Mouse (Mus musculus): ENCODE data around the gene Prrc2c. TPM values are rescaled to one million over a fixed set of nuclear protein-coding genes. Genes with fewer than 3 reads are reported as not detected.

Prrc2c gene
- polyA plus RNA-seq, 1 experiment from 2014 or later, result 107 TPM

DNA sequence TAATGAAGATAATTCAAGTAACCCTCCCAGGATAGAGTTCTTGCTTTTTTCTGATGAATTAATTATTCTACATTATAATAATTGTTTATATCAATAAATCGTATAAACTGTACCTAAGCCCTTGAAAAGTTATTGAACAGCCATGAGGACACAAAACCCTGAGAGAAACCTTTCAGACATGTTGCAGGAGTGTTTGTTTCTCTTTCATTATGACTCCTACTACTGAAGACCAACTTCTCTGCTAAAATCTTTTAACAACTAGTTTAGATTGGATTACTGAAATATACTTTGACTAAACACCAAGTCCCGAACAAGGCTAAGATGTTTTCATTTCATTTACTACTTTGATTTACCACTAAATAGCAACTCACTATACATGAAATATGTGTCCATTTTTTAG lies 19.7 kb downstream of the Prrc2c start:
- Histone ChIP-seq H3K36me3 (ENCODE audit: insufficient read depth, low read length) (peaks cover 54% of the 10 kb centered on the region), H3K4me1 (replicated peaks; ENCODE audit: insufficient read depth, low read length) (no peaks in the 10 kb centered on the region), H3K4me2 (ENCODE audit: low read length) (no peak overlapping the region), H3K9ac (ENCODE audit: low read depth, low read length) (no peak overlapping the region), H3K9me3 (replicated peaks; ENCODE audit: low read length) (no peaks in the 10 kb centered on the region), H3K4me3 (replicated peaks; ENCODE audit: low read depth, low read length) (no peak overlapping the region), H3K27me3 (ENCODE audit: insufficient read depth, low read length) (no peaks in the 10 kb centered on the region), H3K27ac (no peak overlapping the region)
- no peak for TF ChIP-seq CTCF (IDR thresholded peaks at IDR 0.05; ENCODE audit: low read depth)
- no peak for DNase-seq (ENCODE audit: low spot score)
- 88% methylated on average over 2 of the region's 2 CpGs for WGBS
- no peak for ATAC-seq (replicated peaks; ENCODE audit: low FRiP score, low read depth)

DNA sequence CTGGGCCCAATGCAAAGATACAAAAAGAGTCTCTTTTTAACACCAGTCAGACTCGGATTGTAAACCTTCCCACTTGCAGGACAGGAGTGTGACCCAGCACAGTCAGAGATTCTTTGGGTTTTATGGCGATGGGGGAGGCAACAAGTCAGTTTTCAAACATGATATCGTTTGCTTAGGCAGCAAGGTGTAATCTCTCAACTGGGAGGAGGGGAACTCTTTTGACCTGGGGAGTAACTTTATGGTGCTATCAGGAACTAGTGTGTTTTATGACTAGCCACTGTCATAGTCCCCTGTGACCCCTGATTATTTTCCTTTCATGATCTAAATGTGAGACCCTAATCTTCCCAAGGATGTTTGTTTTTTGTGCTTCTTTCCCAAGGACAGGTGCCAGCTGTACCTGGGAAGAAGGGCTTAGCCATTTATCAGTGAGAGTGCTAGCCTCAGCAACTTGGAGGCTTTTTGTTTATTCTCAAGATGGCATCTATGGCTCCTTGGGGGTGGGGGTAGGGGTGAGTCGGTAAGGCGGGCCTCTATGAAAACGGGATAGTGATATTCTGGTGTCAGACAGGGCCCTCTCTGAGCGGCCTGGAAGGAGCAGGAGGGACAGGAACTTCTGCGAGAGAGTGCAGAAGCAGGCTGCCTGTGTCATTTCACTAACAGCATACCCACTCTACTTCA lies 39.8 kb downstream of the Prrc2c start:
- no peaks in the 10 kb centered on the region for H3K9me3 ChIP-seq (replicated peaks; ENCODE audit: low read length)
- no peak overlapping the region for H3K9ac ChIP-seq (ENCODE audit: low read depth, low read length)
- WGBS, result 35% methylated on average over 8 of the region's 8 CpGs
- H3K4me3 ChIP-seq (replicated peaks; ENCODE audit: low read depth, low read length), result no peak overlapping the region
- H3K27ac ChIP-seq, result no peak overlapping the region
- no peak for ATAC-seq (replicated peaks; ENCODE audit: low FRiP score, low read depth)
- no peaks in the 10 kb centered on the region for H3K4me1 ChIP-seq (replicated peaks; ENCODE audit: insufficient read depth, low read length)
- no peak overlapping the region for H3K4me2 ChIP-seq (ENCODE audit: low read length)
- no peak for DNase-seq (ENCODE audit: low spot score)
- peaks cover 53% of the 10 kb centered on the region for H3K36me3 ChIP-seq (ENCODE audit: insufficient read depth, low read length)
- no peaks in the 10 kb centered on the region for H3K27me3 ChIP-seq (ENCODE audit: insufficient read depth, low read length)
- TF ChIP-seq CTCF (IDR thresholded peaks at IDR 0.05; ENCODE audit: low read depth), result no peak

- WGBS, result 93% methylated on average over 6 of the region's 6 CpGs
- no peak overlapping the region for H3K27ac ChIP-seq
- no peak overlapping the region for H3K9ac ChIP-seq (ENCODE audit: low read depth, low read length)
- H3K4me2 ChIP-seq (ENCODE audit: low read length), result no peak overlapping the region
- ATAC-seq (replicated peaks; ENCODE audit: low FRiP score, low read depth) (no peak), DNase-seq (ENCODE audit: low spot score) (no peak)
- no peak for TF ChIP-seq CTCF (IDR thresholded peaks at IDR 0.05; ENCODE audit: low read depth)
- H3K4me3 ChIP-seq (replicated peaks; ENCODE audit: low read depth, low read length), result no peak overlapping the region
- peaks cover 50% of the 10 kb centered on the region for H3K36me3 ChIP-seq (ENCODE audit: insufficient read depth, low read length)
- no peaks in the 10 kb centered on the region for H3K4me1 ChIP-seq (replicated peaks; ENCODE audit: insufficient read depth, low read length)
- H3K9me3 ChIP-seq (replicated peaks; ENCODE audit: low read length), result no peaks in the 10 kb centered on the region
- no peaks in the 10 kb centered on the region for H3K27me3 ChIP-seq (ENCODE audit: insufficient read depth, low read length)
These were observed 42.5 kb downstream of the Prrc2c start for GRCm38 (mm10) chr1:162697866-162698265.

GRCm38 (mm10) chr1:162693721-162694120 lies 46.6 kb downstream of the Prrc2c start:
- DNase-seq (ENCODE audit: low spot score) (no peak), ATAC-seq (replicated peaks; ENCODE audit: low FRiP score, low read depth) (no peak)
- Histone ChIP-seq H3K36me3 (ENCODE audit: insufficient read depth, low read length) (peaks cover 63% of the 10 kb centered on the region), H3K27ac (no peak overlapping the region), H3K9ac (ENCODE audit: low read depth, low read length) (no peak overlapping the region), H3K4me1 (replicated peaks; ENCODE audit: insufficient read depth, low read length) (no peaks in the 10 kb centered on the region), H3K4me3 (replicated peaks; ENCODE audit: low read depth, low read length) (no peak overlapping the region), H3K9me3 (replicated peaks; ENCODE audit: low read length) (no peaks in the 10 kb centered on the region), H3K4me2 (ENCODE audit: low read length) (no peak overlapping the region), H3K27me3 (ENCODE audit: insufficient read depth, low read length) (no peaks in the 10 kb centered on the region)
- no peak for TF ChIP-seq CTCF (IDR thresholded peaks at IDR 0.05; ENCODE audit: low read depth)
- WGBS, result 65% methylated on average over 2 of the region's 2 CpGs

GRCm38 (mm10) chr1:162665486-162666174 lies 74.7 kb downstream of the Prrc2c start:
- peak; percentile 62 for DNase-seq (ENCODE audit: low spot score)
- H3K9ac ChIP-seq (ENCODE audit: low read depth, low read length), result 0 out of 2 replicates have a peak overlapping the region, but pooled peaks have one; percentile 24

GRCm38 (mm10) chr1:162664826-162665475 lies 75.4 kb downstream of the Prrc2c start:
- Histone ChIP-seq H3K4me2 (ENCODE audit: low read length) (peak overlapping the region; percentile 66; the same call in 1 of the 2 replicates), H3K9me3 (replicated peaks; ENCODE audit: low read length) (no peaks in the 10 kb centered on the region), H3K9ac (ENCODE audit: low read depth, low read length) (no peak overlapping the region), H3K36me3 (ENCODE audit: insufficient read depth, low read length) (no peaks in the 10 kb centered on the region), H3K27me3 (ENCODE audit: insufficient read depth, low read length) (no peaks in the 10 kb centered on the region), H3K27ac (no peak overlapping the region), H3K4me1 (replicated peaks; ENCODE audit: insufficient read depth, low read length) (no peaks in the 10 kb centered on the region), H3K4me3 (replicated peaks; ENCODE audit: low read depth, low read length) (no peak overlapping the region)
- peak; percentile 94 for TF ChIP-seq CTCF (IDR thresholded peaks at IDR 0.05; ENCODE audit: low read depth)
- peak; percentile 97 for DNase-seq (ENCODE audit: low spot score)
- WGBS, result 17% methylated on average over 10 of the region's 10 CpGs
- ATAC-seq (replicated peaks; ENCODE audit: low FRiP score, low read depth), result peak; percentile 97

More at GRCm38 (mm10) chr1:162665486-162666174, 74.7 kb downstream of the Prrc2c start:
- Histone ChIP-seq H3K27ac (no peak overlapping the region), H3K36me3 (ENCODE audit: insufficient read depth, low read length) (no peaks in the 10 kb centered on the region), H3K4me2 (ENCODE audit: low read length) (peak overlapping the region; percentile 66), H3K27me3 (ENCODE audit: insufficient read depth, low read length) (no peaks in the 10 kb centered on the region), H3K4me1 (replicated peaks; ENCODE audit: insufficient read depth, low read length) (no peaks in the 10 kb centered on the region), H3K4me3 (replicated peaks; ENCODE audit: low read depth, low read length) (peak overlapping the region; percentile 22), H3K9me3 (replicated peaks; ENCODE audit: low read length) (no peaks in the 10 kb centered on the region)
- TF ChIP-seq CTCF (IDR thresholded peaks at IDR 0.05; ENCODE audit: low read depth), result no peak
- WGBS, result 4% methylated on average over 11 of the region's 11 CpGs
- ATAC-seq (replicated peaks; ENCODE audit: low FRiP score, low read depth), result peak; percentile 83

Data from kidney, postnatal 0 days (tissue).